Mouse (Mus musculus) spleen, adult 2 months (tissue): ENCODE results near the gene Gp1bb. TPM values are rescaled to one million over a fixed set of nuclear protein-coding genes. Genes with fewer than 3 reads are reported as not detected.
A peak's percentile ranks its signal among the peaks of the same experiment; 100 is the strongest.

Source experiments
- DNase-seq, 2 experiments: peaks; one replicate each; pipeline versions ENCODE4 v3.0.0 to v3.0.0-alpha.2; 2012 to 2021; ENCODE audit warnings: low spot score in 2 of 2, low read depth in 1 of 2
- H3K27ac ChIP-seq: fragments of 200-500 bp; 2 replicates; pipeline ENCODE4 v1.5.1; 2012; ENCODE audit warnings: low read length, inconsistent platforms; ENCODE audit not compliant: insufficient read depth
- H3K27me3 ChIP-seq: fragments of 200-500 bp; 2 replicates; pipeline ENCODE4 v1.6.1; 2012; ENCODE audit warnings: mild to moderate bottlenecking, moderate library complexity, low read length, inconsistent platforms; ENCODE audit not compliant: control insufficient read depth, insufficient read depth
- H3K36me3 ChIP-seq: fragments of 200-500 bp; 2 replicates; pipeline ENCODE4 v1.6.1; 2012; ENCODE audit warnings: mild to moderate bottlenecking, low read length, inconsistent platforms; ENCODE audit not compliant: control insufficient read depth, insufficient read depth
- H3K4me1 ChIP-seq: fragments of 200-500 bp; 2 replicates; pipeline ENCODE4 v1.6.1; 2011; ENCODE audit warnings: inconsistent platforms; ENCODE audit not compliant: control insufficient read depth, insufficient read depth, insufficient read length
- H3K4me3 ChIP-seq: fragments of 200-500 bp; 2 replicates; pipeline ENCODE4 v1.5.1; 2011; ENCODE audit warnings: mild to moderate bottlenecking, inconsistent platforms; ENCODE audit not compliant: insufficient read depth, insufficient read length; ENCODE audit errors: extremely low read depth
- CTCF ChIP-seq: fragments of 200-500 bp; IDR thresholded peaks from 2 replicates; pipeline ENCODE4 v1.5.1; 2011; ENCODE audit warnings: mild to moderate bottlenecking, inconsistent platforms; ENCODE audit not compliant: insufficient read depth, insufficient read length, insufficient replicate concordance; ENCODE audit errors: extremely low read depth
- POLR2A ChIP-seq: fragments of 200-500 bp; IDR thresholded peaks from 2 replicates; pipeline ENCODE4 v1.6.1; 2011; ENCODE audit warnings: low read depth, low read length, inconsistent platforms
- WGBS: fragments of 180-500 bp; shearing (Covaris S2); methylation state at CpG from one replicate; pipeline ENCODE4 v1.1.7; 2018; 5-methylcytosine and 5-hydroxymethylcytosine counted together
- polyA plus RNA-seq: library from polyadenylated mRNA; depleted of rRNA; stranded (reverse); fragments of >200 nt; gene quantifications from 2 replicates; pipeline ENCODE4 v1.2.3, GENCODE M21; 2012

The Gp1bb gene
- polyA plus RNA-seq, 1 experiment: 101 TPM

GRCm38 (mm10) chr16:18618297-18618696, 3.9 kb downstream of the Gp1bb start:
- no peaks in the 10 kb centered on the region for H3K4me1 ChIP-seq

GRCm38 (mm10) chr16:18617370-18618065, 4.7 kb downstream of the Gp1bb start:
- peak; percentile 34 to 76 for DNase-seq
- Histone ChIP-seq H3K36me3 (no peaks in the 10 kb centered on the region), H3K27ac (no peak overlapping the region), H3K27me3 (peaks cover 14% of the 10 kb centered on the region), H3K4me1 (no peaks in the 10 kb centered on the region), H3K4me3 (no peak overlapping the region)
- 3% methylated on average over 27 of the region's 27 CpGs for WGBS
- TF ChIP-seq POLR2A (no peak), CTCF (peak; percentile 90)

More at GRCm38 (mm10) chr16:18618297-18618696, 3.9 kb downstream of the Gp1bb start:
- Histone ChIP-seq H3K27ac (no peak overlapping the region), H3K27me3 (peaks cover 16% of the 10 kb centered on the region), H3K36me3 (no peaks in the 10 kb centered on the region), H3K4me3 (no peak overlapping the region)
- TF ChIP-seq CTCF (no peak), POLR2A (no peak)
- no peak for DNase-seq
- 71% methylated on average over 2 of the region's 2 CpGs for WGBS

GRCm38 (mm10) chr16:18613301-18613700, 8.9 kb downstream of the Gp1bb start:
- 85% methylated on average over 3 of the region's 3 CpGs for WGBS
- H3K36me3 ChIP-seq: no peaks in the 10 kb centered on the region
- H3K27ac ChIP-seq: no peak overlapping the region
- H3K4me1 ChIP-seq: no peaks in the 10 kb centered on the region
- no peak for TF ChIP-seq CTCF
- TF ChIP-seq POLR2A: no peak
- H3K4me3 ChIP-seq: no peak overlapping the region
- DNase-seq: no peak
- H3K27me3 ChIP-seq: no peaks in the 10 kb centered on the region

- H3K27me3 ChIP-seq: no peaks in the 10 kb centered on the region
- no peak for DNase-seq
These were observed 10.5 kb downstream of the Gp1bb start for GRCm38 (mm10) chr16:18611752-18612151.

GRCm38 (mm10) chr16:18609099-18609498, 13.1 kb downstream of the Gp1bb start:
- TF ChIP-seq CTCF (no peak), POLR2A (no peak)

More at GRCm38 (mm10) chr16:18611752-18612151, 10.5 kb downstream of the Gp1bb start:
- WGBS: 86% methylated on average over 13 of the region's 13 CpGs
- Histone ChIP-seq H3K4me3 (no peak overlapping the region), H3K4me1 (no peaks in the 10 kb centered on the region), H3K36me3 (no peaks in the 10 kb centered on the region), H3K27ac (no peak overlapping the region)
- TF ChIP-seq CTCF (no peak), POLR2A (no peak)

GRCm38 (mm10) chr16:18608226-18608625, 14.0 kb downstream of the Gp1bb start:
- 54% methylated on average over 11 of the region's 11 CpGs for WGBS
- no peaks in the 10 kb centered on the region for H3K4me1 ChIP-seq
- no peak overlapping the region for H3K4me3 ChIP-seq
- DNase-seq: no peak
- no peaks in the 10 kb centered on the region for H3K27me3 ChIP-seq
- H3K27ac ChIP-seq: no peak overlapping the region
- H3K36me3 ChIP-seq: no peaks in the 10 kb centered on the region
- TF ChIP-seq CTCF (no peak), POLR2A (no peak)

More at GRCm38 (mm10) chr16:18609099-18609498, 13.1 kb downstream of the Gp1bb start:
- Histone ChIP-seq H3K4me1 (no peaks in the 10 kb centered on the region), H3K27me3 (no peaks in the 10 kb centered on the region), H3K27ac (no peak overlapping the region), H3K4me3 (no peak overlapping the region), H3K36me3 (no peaks in the 10 kb centered on the region)
- DNase-seq: no peak
- 90% methylated on average over 2 of the region's 2 CpGs for WGBS

GRCm38 (mm10) chr16:18605705-18606104, 16.5 kb downstream of the Gp1bb start:
- no peak for TF ChIP-seq POLR2A
- no peak for TF ChIP-seq CTCF

More at GRCm38 (mm10) chr16:18605705-18606104, 16.5 kb downstream of the Gp1bb start:
- Histone ChIP-seq H3K4me1 (no peaks in the 10 kb centered on the region), H3K27me3 (no peaks in the 10 kb centered on the region), H3K4me3 (no peak overlapping the region), H3K27ac (no peak overlapping the region), H3K36me3 (no peaks in the 10 kb centered on the region)
- WGBS: 88% methylated on average over 5 of the region's 5 CpGs
- no peak for DNase-seq
